Mouse (Mus musculus): ENCODE data around the gene Dnase2b. TPM values are rescaled to one million over a fixed set of nuclear protein-coding genes. Genes with fewer than 3 reads are reported as not detected.

Dnase2b gene
- polyA plus RNA-seq, 1 experiment from 2014 or later, result not detected

DNA sequence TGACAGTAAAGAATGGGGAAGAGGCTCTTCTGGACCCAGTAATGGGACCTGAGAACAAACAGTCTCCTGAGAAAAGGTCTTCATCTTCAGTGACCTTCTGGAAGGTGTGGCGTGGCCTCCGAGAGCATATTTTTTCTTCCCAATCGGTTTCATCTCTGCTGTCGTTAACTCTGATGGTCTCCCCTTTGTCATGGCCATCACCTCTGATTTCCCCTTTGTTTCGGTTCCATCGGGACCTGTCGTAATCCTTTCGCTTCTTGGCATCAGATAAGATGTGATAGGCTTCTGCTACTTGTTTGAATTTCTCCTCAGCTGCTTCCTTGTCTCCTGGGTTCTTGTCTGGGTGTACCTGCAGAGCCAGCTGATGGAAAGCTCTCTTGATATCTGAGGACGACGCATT is 35.3 kb upstream of the Dnase2b start:
- H3K36me3 ChIP-seq (ENCODE audit: control insufficient read depth, insufficient read depth, low read length), result no peaks in the 10 kb centered on the region
- H3K4me3 ChIP-seq (ENCODE audit: low read length), result no peak overlapping the region
- no peaks in the 10 kb centered on the region for H3K4me1 ChIP-seq (ENCODE audit: control insufficient read depth, insufficient read depth, low read depth, low read length)
- H3K9me3 ChIP-seq (ENCODE audit: control insufficient read depth, low read length), result no peaks in the 10 kb centered on the region
- 94% methylated on average over 10 of the region's 10 CpGs for whole genome bisulfite sequencing
- H3K27ac ChIP-seq (ENCODE audit: low read depth, low read length), result no peak overlapping the region
- no peak overlapping the region for H3K4me2 ChIP-seq (ENCODE audit: low read length)
- no peak overlapping the region for H3K9ac ChIP-seq (ENCODE audit: low read depth, low read length)
- H3K27me3 ChIP-seq (replicated peaks; ENCODE audit: control insufficient read depth, insufficient read depth, low read length), result no peaks in the 10 kb centered on the region
- no peak for ATAC-seq

GRCm38 (mm10) chr3:146649311-146649894 is 34.0 kb upstream of the Dnase2b start:
- Histone ChIP-seq H3K4me1 (ENCODE audit: control insufficient read depth, insufficient read depth, low read depth, low read length) (no peaks in the 10 kb centered on the region), H3K9me3 (ENCODE audit: control insufficient read depth, low read length) (no peaks in the 10 kb centered on the region), H3K4me2 (ENCODE audit: low read length) (no peak overlapping the region), H3K4me3 (ENCODE audit: low read length) (no peak overlapping the region), H3K9ac (ENCODE audit: low read depth, low read length) (no peak overlapping the region), H3K27ac (ENCODE audit: low read depth, low read length) (no peak overlapping the region), H3K36me3 (ENCODE audit: control insufficient read depth, insufficient read depth, low read length) (no peaks in the 10 kb centered on the region), H3K27me3 (replicated peaks; ENCODE audit: control insufficient read depth, insufficient read depth, low read length) (no peaks in the 10 kb centered on the region)
- no peak for ATAC-seq
- 75% methylated on average over 10 of the region's 10 CpGs for WGBS

GRCm38 (mm10) chr3:146641818-146642427 is 26.5 kb upstream of the Dnase2b start:
- Histone ChIP-seq H3K4me1 (ENCODE audit: control insufficient read depth, insufficient read depth, low read depth, low read length) (no peaks in the 10 kb centered on the region), H3K9ac (ENCODE audit: low read depth, low read length) (no peak overlapping the region), H3K36me3 (ENCODE audit: control insufficient read depth, insufficient read depth, low read length) (no peaks in the 10 kb centered on the region), H3K4me2 (ENCODE audit: low read length) (no peak overlapping the region), H3K4me3 (ENCODE audit: low read length) (no peak overlapping the region), H3K27ac (ENCODE audit: low read depth, low read length) (peak overlapping the region; percentile 20; the same call in 1 of the 2 replicates), H3K9me3 (ENCODE audit: control insufficient read depth, low read length) (no peaks in the 10 kb centered on the region; the same call in 1 of the 2 replicates), H3K27me3 (replicated peaks; ENCODE audit: control insufficient read depth, insufficient read depth, low read length) (no peaks in the 10 kb centered on the region)
- no peak for ATAC-seq
- WGBS, result 38% methylated on average over 4 of the region's 4 CpGs

DNA sequence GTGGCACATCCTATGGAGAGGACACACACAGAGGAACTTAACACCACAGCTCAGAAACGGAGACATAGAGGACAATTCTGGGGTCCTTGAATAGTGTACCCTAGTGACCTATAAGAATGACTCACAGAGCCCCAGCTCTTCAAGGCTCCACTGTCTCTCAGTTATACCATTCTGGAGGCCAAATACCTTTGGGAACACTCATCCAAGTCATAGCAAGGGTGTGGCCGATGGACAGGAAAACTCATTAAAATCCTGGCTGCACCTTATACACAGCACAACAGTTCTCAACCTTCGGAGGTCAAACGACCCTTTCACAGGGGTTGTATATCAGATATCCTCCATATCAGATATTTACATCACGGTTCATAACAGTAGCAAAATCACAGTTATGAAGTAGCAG is 17.1 kb upstream of the Dnase2b start:
- Histone ChIP-seq H3K27ac (ENCODE audit: low read depth, low read length) (no peak overlapping the region), H3K36me3 (ENCODE audit: control insufficient read depth, insufficient read depth, low read length) (no peaks in the 10 kb centered on the region), H3K9me3 (ENCODE audit: control insufficient read depth, low read length) (no peaks in the 10 kb centered on the region; the same call in 1 of the 2 replicates), H3K4me2 (ENCODE audit: low read length) (no peak overlapping the region), H3K4me1 (ENCODE audit: control insufficient read depth, insufficient read depth, low read depth, low read length) (no peaks in the 10 kb centered on the region), H3K9ac (ENCODE audit: low read depth, low read length) (no peak overlapping the region), H3K27me3 (replicated peaks; ENCODE audit: control insufficient read depth, insufficient read depth, low read length) (no peaks in the 10 kb centered on the region), H3K4me3 (ENCODE audit: low read length) (no peak overlapping the region)
- no peak for ATAC-seq
- 93% methylated on average over 5 of the region's 5 CpGs for WGBS

GRCm38 (mm10) chr3:146628227-146628982 is 13.0 kb upstream of the Dnase2b start:
- Histone ChIP-seq H3K36me3 (ENCODE audit: control insufficient read depth, insufficient read depth, low read length) (no peaks in the 10 kb centered on the region), H3K4me3 (ENCODE audit: low read length) (no peak overlapping the region), H3K27ac (ENCODE audit: low read depth, low read length) (no peak overlapping the region), H3K4me1 (ENCODE audit: control insufficient read depth, insufficient read depth, low read depth, low read length) (no peaks in the 10 kb centered on the region), H3K9ac (ENCODE audit: low read depth, low read length) (no peak overlapping the region), H3K4me2 (ENCODE audit: low read length) (no peak overlapping the region), H3K9me3 (ENCODE audit: control insufficient read depth, low read length) (no peaks in the 10 kb centered on the region), H3K27me3 (replicated peaks; ENCODE audit: control insufficient read depth, insufficient read depth, low read length) (no peaks in the 10 kb centered on the region)
- WGBS, result 64% methylated on average over 8 of the region's 8 CpGs
- no peak for ATAC-seq

- no peak overlapping the region for H3K27ac ChIP-seq (ENCODE audit: low read depth, low read length)
- H3K4me3 ChIP-seq (ENCODE audit: low read length), result no peak overlapping the region
- no peak overlapping the region for H3K9ac ChIP-seq (ENCODE audit: low read depth, low read length)
- no peak for ATAC-seq
- H3K27me3 ChIP-seq (replicated peaks; ENCODE audit: control insufficient read depth, insufficient read depth, low read length), result no peaks in the 10 kb centered on the region
- no peaks in the 10 kb centered on the region for H3K36me3 ChIP-seq (ENCODE audit: control insufficient read depth, insufficient read depth, low read length)
- no peaks in the 10 kb centered on the region for H3K4me1 ChIP-seq (ENCODE audit: control insufficient read depth, insufficient read depth, low read depth, low read length)
- no peak overlapping the region for H3K4me2 ChIP-seq (ENCODE audit: low read length)
- 91% methylated on average over 4 of the region's 4 CpGs for WGBS
- no peaks in the 10 kb centered on the region for H3K9me3 ChIP-seq (ENCODE audit: control insufficient read depth, low read length)
These were observed 10.4 kb upstream of the Dnase2b start for GRCm38 (mm10) chr3:146625766-146626165.

DNA sequence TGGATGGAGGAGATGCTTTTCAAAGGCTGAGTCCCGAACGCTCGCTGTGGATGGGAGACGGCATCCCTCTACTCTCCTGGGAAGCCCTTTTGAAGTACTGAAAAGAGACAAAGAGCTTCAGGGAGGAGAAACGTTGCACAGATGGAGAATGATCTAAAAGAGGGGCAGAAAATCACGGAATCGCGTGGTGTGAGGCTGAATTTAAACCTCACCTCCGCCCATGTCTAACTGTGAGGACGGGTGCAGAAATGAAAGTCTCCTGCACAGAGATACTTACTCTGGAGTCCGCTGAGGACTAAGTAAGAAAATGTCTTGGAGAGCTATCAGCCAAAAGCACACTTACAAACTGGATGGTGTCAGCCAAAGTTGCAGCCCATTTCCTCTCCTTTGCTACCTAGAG is 6.6 kb upstream of the Dnase2b start:
- Histone ChIP-seq H3K27me3 (replicated peaks; ENCODE audit: control insufficient read depth, insufficient read depth, low read length) (no peaks in the 10 kb centered on the region), H3K36me3 (ENCODE audit: control insufficient read depth, insufficient read depth, low read length) (no peaks in the 10 kb centered on the region), H3K9ac (ENCODE audit: low read depth, low read length) (no peak overlapping the region), H3K4me1 (ENCODE audit: control insufficient read depth, insufficient read depth, low read depth, low read length) (no peaks in the 10 kb centered on the region), H3K4me3 (ENCODE audit: low read length) (no peak overlapping the region), H3K27ac (ENCODE audit: low read depth, low read length) (no peak overlapping the region), H3K4me2 (ENCODE audit: low read length) (no peak overlapping the region), H3K9me3 (ENCODE audit: control insufficient read depth, low read length) (no peaks in the 10 kb centered on the region)
- 84% methylated on average over 11 of the region's 11 CpGs for WGBS
- no peak for ATAC-seq

- WGBS, result 74% methylated on average over 14 of the region's 14 CpGs
- Histone ChIP-seq H3K27ac (ENCODE audit: low read depth, low read length) (no peak overlapping the region), H3K9ac (ENCODE audit: low read depth, low read length) (no peak overlapping the region), H3K4me3 (ENCODE audit: low read length) (no peak overlapping the region), H3K4me2 (ENCODE audit: low read length) (no peak overlapping the region), H3K9me3 (ENCODE audit: control insufficient read depth, low read length) (no peaks in the 10 kb centered on the region), H3K4me1 (ENCODE audit: control insufficient read depth, insufficient read depth, low read depth, low read length) (no peaks in the 10 kb centered on the region), H3K36me3 (ENCODE audit: control insufficient read depth, insufficient read depth, low read length) (no peaks in the 10 kb centered on the region), H3K27me3 (replicated peaks; ENCODE audit: control insufficient read depth, insufficient read depth, low read length) (no peaks in the 10 kb centered on the region)
- peak; percentile 64 for ATAC-seq
These were observed 5.3 kb upstream of the Dnase2b start for GRCm38 (mm10) chr3:146620555-146621249.

GRCm38 (mm10) chr3:146620101-146620500 is 4.7 kb upstream of the Dnase2b start:
- Histone ChIP-seq H3K9me3 (ENCODE audit: control insufficient read depth, low read length) (no peaks in the 10 kb centered on the region), H3K4me2 (ENCODE audit: low read length) (no peak overlapping the region), H3K4me3 (ENCODE audit: low read length) (no peak overlapping the region), H3K27ac (ENCODE audit: low read depth, low read length) (no peak overlapping the region), H3K36me3 (ENCODE audit: control insufficient read depth, insufficient read depth, low read length) (no peaks in the 10 kb centered on the region), H3K4me1 (ENCODE audit: control insufficient read depth, insufficient read depth, low read depth, low read length) (no peaks in the 10 kb centered on the region), H3K27me3 (replicated peaks; ENCODE audit: control insufficient read depth, insufficient read depth, low read length) (no peaks in the 10 kb centered on the region), H3K9ac (ENCODE audit: low read depth, low read length) (no peak overlapping the region)
- 89% methylated on average over 10 of the region's 10 CpGs for WGBS
- 0 out of 2 replicates have a peak, but pooled peaks have one; percentile 11 for ATAC-seq
